Mouse (Mus musculus) small intestine, adult 2 months (tissue): ENCODE measurements at regions not wholly inside any gene's neighbourhood (a gene's known extent, or its start where the extent isn't known, plus 50 kb on each side); places are given as distances from the start of the nearest gene placed in this dataset.

Experiments
- H3K27ac ChIP-seq: fragments of 200-500 bp; 2 replicates; pipeline ENCODE4 v1.5.1; 2012; ENCODE audit warnings: low read depth, low read length, control low read depth, inconsistent platforms; ENCODE audit not compliant: insufficient read depth
- H3K27me3 ChIP-seq: fragments of 200-500 bp; 2 replicates; pipeline ENCODE4 v1.6.1; 2012; ENCODE audit warnings: mild to moderate bottlenecking, moderate library complexity, low read length, inconsistent platforms; ENCODE audit not compliant: control insufficient read depth, insufficient read depth
- H3K36me3 ChIP-seq: fragments of 200-500 bp; 2 replicates; pipeline ENCODE4 v1.6.1; 2012; ENCODE audit warnings: mild to moderate bottlenecking, low read length, control low read depth, inconsistent platforms; ENCODE audit not compliant: control insufficient read depth, insufficient read depth
- H3K4me1 ChIP-seq: fragments of 200-500 bp; 2 replicates; pipeline ENCODE4 v1.6.1; 2012; ENCODE audit warnings: low read length, inconsistent platforms, mixed read lengths; ENCODE audit not compliant: control insufficient read depth, insufficient read depth, insufficient read length
- H3K4me3 ChIP-seq: fragments of 200-500 bp; 2 replicates; pipeline ENCODE4 v1.5.1; 2012; ENCODE audit warnings: low read depth, mild to moderate bottlenecking, control low read depth, inconsistent platforms, low read length, moderate library complexity
- CTCF ChIP-seq: fragments of 200-500 bp; IDR thresholded peaks from 2 replicates; pipeline ENCODE4 v1.5.1; 2012; ENCODE audit warnings: low read depth, mild to moderate bottlenecking, control low read depth, inconsistent platforms, low read length, moderate library complexity, mixed read lengths; ENCODE audit not compliant: insufficient replicate concordance, insufficient read length; ENCODE audit errors: extremely low read depth
- POLR2A ChIP-seq: fragments of 200-500 bp; IDR thresholded peaks from 2 replicates; pipeline ENCODE4 v1.6.1; 2012; ENCODE audit warnings: low read depth, mild to moderate bottlenecking, control low read depth, inconsistent platforms, low read length, moderate library complexity
- WGBS: fragments of 180-500 bp; shearing (Covaris S2); methylation state at CpG from one replicate; pipeline ENCODE4 v1.1.7; 2018; 5-methylcytosine and 5-hydroxymethylcytosine counted together

DNA sequence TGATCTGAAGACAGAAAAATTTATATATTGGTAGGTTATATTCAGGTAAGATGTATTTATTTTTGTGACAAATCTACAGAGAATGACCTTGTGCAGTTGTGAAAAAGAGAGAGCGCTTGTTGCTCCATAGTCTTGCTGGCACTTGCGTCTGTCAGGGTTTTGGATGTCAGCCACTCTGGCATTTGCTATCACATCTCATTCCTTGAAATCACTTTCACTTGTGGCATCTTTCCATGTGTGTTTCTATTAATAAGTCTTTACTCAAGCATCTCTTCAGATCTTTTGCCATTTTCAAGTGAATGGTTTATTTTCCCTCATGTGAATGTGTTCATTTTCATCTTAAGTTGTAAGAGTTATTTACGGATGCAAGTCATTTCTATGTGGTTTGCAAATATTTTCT is 709.4 kb upstream of the Tenm3 start:
- Histone ChIP-seq H3K27ac (no peak overlapping the region), H3K36me3 (no peaks in the 10 kb centered on the region), H3K27me3 (no peaks in the 10 kb centered on the region), H3K4me3 (no peak overlapping the region), H3K4me1 (no peaks in the 10 kb centered on the region)
- TF ChIP-seq CTCF (no peak), POLR2A (no peak)
- WGBS: 72% methylated on average over 3 of the region's 3 CpGs

DNA sequence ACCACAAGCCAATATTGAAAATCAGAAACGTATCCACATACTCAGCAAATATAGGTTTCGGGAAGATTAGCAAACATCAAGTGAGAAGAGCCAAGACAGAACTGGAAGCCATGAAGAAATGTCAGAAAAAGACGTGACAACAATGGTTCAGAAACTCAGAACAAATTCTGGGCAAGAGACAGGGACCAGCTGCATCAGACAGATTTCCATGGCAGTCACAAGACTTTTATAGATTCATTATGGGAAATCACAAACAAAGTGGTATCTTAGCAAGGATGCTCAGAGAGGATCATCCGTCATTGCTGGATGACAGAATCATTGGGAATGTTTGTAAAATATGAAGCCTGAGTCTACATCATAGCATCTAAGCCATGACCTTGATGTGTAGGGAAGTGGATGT is 699.6 kb upstream of the Tenm3 start:
- WGBS: 80% methylated on average over 4 of the region's 4 CpGs
- H3K36me3 ChIP-seq: no peaks in the 10 kb centered on the region
- no peak overlapping the region for H3K4me3 ChIP-seq
- H3K27ac ChIP-seq: no peak overlapping the region
- no peaks in the 10 kb centered on the region for H3K27me3 ChIP-seq
- TF ChIP-seq POLR2A (no peak), CTCF (no peak)
- H3K4me1 ChIP-seq: no peaks in the 10 kb centered on the region

GRCm38 (mm10) chr8:49541337-49541736 is 697.6 kb upstream of the Tenm3 start:
- H3K27ac ChIP-seq: no peak overlapping the region
- no peaks in the 10 kb centered on the region for H3K36me3 ChIP-seq
- no peak for TF ChIP-seq CTCF
- no peak for TF ChIP-seq POLR2A
- H3K4me1 ChIP-seq: no peaks in the 10 kb centered on the region
- no peak overlapping the region for H3K4me3 ChIP-seq
- H3K27me3 ChIP-seq: no peaks in the 10 kb centered on the region
- 52% methylated on average over 5 of the region's 5 CpGs for WGBS

- H3K27me3 ChIP-seq: no peaks in the 10 kb centered on the region
- no peaks in the 10 kb centered on the region for H3K4me1 ChIP-seq
- H3K4me3 ChIP-seq: no peak overlapping the region
- H3K36me3 ChIP-seq: no peaks in the 10 kb centered on the region
- WGBS: 75% methylated on average over 5 of the region's 5 CpGs
- H3K27ac ChIP-seq: no peak overlapping the region
- TF ChIP-seq CTCF: no peak
- TF ChIP-seq POLR2A: no peak
Observed at GRCm38 (mm10) chr8:49533412-49534351, 689.9 kb upstream of the Tenm3 start.

GRCm38 (mm10) chr8:49529294-49529693 is 685.5 kb upstream of the Tenm3 start:
- Histone ChIP-seq H3K4me1 (no peaks in the 10 kb centered on the region), H3K4me3 (no peak overlapping the region), H3K27me3 (no peaks in the 10 kb centered on the region), H3K36me3 (no peaks in the 10 kb centered on the region), H3K27ac (no peak overlapping the region)
- 75% methylated on average over 4 of the region's 4 CpGs for WGBS
- TF ChIP-seq CTCF: no peak
- TF ChIP-seq POLR2A: no peak

DNA sequence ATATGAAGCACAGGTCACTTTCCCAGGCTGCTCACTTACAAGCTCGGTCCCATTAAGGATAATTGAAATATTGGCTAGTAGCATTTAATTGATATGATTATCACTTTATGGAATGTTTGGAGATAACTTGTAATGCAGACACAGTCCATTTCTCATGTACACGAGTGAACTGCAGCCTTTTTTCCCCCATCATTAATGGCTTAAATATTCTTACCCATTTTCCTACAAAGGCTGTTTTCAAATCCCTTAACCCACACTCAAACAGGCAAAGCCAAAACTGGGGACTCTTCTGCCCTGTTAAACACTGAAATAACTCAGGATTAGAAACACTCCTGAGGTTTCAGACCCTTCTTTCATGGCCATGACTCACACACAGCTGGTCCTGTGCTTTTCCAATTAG is 649.2 kb upstream of the Tenm3 start:
- no peaks in the 10 kb centered on the region for H3K4me1 ChIP-seq
- TF ChIP-seq CTCF (no peak), POLR2A (no peak)
- H3K36me3 ChIP-seq: no peaks in the 10 kb centered on the region
- H3K27me3 ChIP-seq: no peaks in the 10 kb centered on the region
- WGBS: 60% methylated on average over 2 of the region's 2 CpGs
- no peak overlapping the region for H3K4me3 ChIP-seq
- H3K27ac ChIP-seq: no peak overlapping the region

DNA sequence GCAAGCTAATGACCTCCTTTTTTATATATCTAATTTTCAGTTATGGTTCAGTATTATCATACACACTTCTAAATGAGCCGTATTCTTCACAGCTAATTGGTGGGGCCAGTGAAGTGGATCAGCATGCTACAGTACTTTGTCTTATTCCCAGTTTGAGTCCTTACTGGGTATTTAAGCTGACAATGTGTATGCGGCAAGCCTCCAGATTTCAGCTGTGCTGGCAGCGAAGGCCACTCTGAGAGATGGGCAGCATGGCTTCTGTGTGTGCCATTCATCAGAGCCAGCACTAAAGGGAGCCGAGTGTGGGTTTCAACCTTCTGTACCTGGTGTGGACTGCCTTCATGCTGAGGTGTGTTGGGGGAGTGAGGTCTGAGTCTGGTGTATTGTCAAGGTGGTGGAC is 641.5 kb upstream of the Tenm3 start:
- Histone ChIP-seq H3K4me3 (no peak overlapping the region), H3K36me3 (no peaks in the 10 kb centered on the region), H3K4me1 (no peaks in the 10 kb centered on the region), H3K27ac (no peak overlapping the region), H3K27me3 (no peaks in the 10 kb centered on the region)
- no peak for TF ChIP-seq POLR2A
- no peak for TF ChIP-seq CTCF
- 78% methylated on average over 4 of the region's 4 CpGs for WGBS
